Mouse (Mus musculus) midbrain, embryonic 15.5 days (tissue): ENCODE results near the gene Atf7. TPM values are rescaled to one million over a fixed set of nuclear protein-coding genes. Genes with fewer than 3 reads are reported as not detected.
"Not testable (repeated sequence)": the region's sequence is repeated elsewhere in the genome, so short reads cannot be mapped to it uniquely, and the experiment has no call there.

Experiments
- ATAC-seq: fragments of 200-750 bp; cut with Nextera tagmentation; replicated peaks from 2 replicates; pipeline ENCODE4 v1.8.0; 2017; ENCODE audit warnings: moderate TSS enrichment
- H3K27ac ChIP-seq: fragments of 300-500 bp; sonication (generic); 2 replicates; pipeline ENCODE4 v1.5.1; 2015; ENCODE audit warnings: mild to moderate bottlenecking, inconsistent platforms
- H3K27me3 ChIP-seq: fragments of 300-500 bp; sonication (generic); replicated peaks from 2 replicates; pipeline ENCODE4 v1.6.1; 2015; ENCODE audit warnings: inconsistent platforms
- H3K36me3 ChIP-seq: fragments of 300-500 bp; sonication (generic); replicated peaks from 2 replicates; pipeline ENCODE4 v1.6.1; 2015; ENCODE audit warnings: inconsistent platforms
- H3K4me1 ChIP-seq: fragments of 300-500 bp; sonication (generic); 2 replicates; pipeline ENCODE4 v1.6.1; 2015; ENCODE audit warnings: inconsistent platforms
- H3K4me2 ChIP-seq: fragments of 300-500 bp; sonication (generic); 2 replicates; pipeline ENCODE4 v1.6.1; 2015; ENCODE audit warnings: inconsistent platforms, mild to moderate bottlenecking, moderate library complexity
- H3K4me3 ChIP-seq: fragments of 300-500 bp; sonication (generic); 2 replicates; pipeline ENCODE4 v1.5.1; 2015; ENCODE audit warnings: mild to moderate bottlenecking, inconsistent platforms
- H3K9ac ChIP-seq: fragments of 300-500 bp; sonication (generic); 2 replicates; pipeline ENCODE4 v1.6.1; 2015; ENCODE audit warnings: mild to moderate bottlenecking, inconsistent platforms
- H3K9me3 ChIP-seq: fragments of 300-500 bp; sonication (generic); 2 replicates; pipeline ENCODE4 v1.6.1; 2016; ENCODE audit warnings: inconsistent platforms
- WGBS: fragments of 180-500 bp; shearing (Covaris S2); methylation state at CpG from one replicate; pipeline ENCODE4 v1.1.7; 2015; ENCODE audit warnings: mixed read lengths; 5-methylcytosine and 5-hydroxymethylcytosine counted together
- polyA plus RNA-seq: library from polyadenylated mRNA; unstranded; fragments of >200 nt; fragmentation: Nextera tagmentation; extraction: Ambion mirVana; gene quantifications from 2 replicates; pipeline ENCODE4 v1.2.1, GENCODE M21; 2015

Atf7 gene
- polyA plus RNA-seq, 1 experiment from 2014 or later: 15.6 TPM

- Histone ChIP-seq H3K4me2 (no peak overlapping the region), H3K4me3 (no peak overlapping the region), H3K27me3 (no peaks in the 10 kb centered on the region), H3K9me3 (no peaks in the 10 kb centered on the region), H3K4me1 (no peaks in the 10 kb centered on the region), H3K9ac (no peak overlapping the region), H3K27ac (peak overlapping the region; percentile 70), H3K36me3 (no peaks in the 10 kb centered on the region; the same call in 1 of the 2 replicates)
- ATAC-seq: no peak
- 18% methylated on average over 4 of the region's 4 CpGs for WGBS
These were observed 31.4 kb upstream of the Atf7 start for GRCm38 (mm10) chr15:102656658-102657057.

GRCm38 (mm10) chr15:102651928-102652660, 26.8 kb upstream of the Atf7 start:
- ATAC-seq, H3K27ac ChIP-seq, H3K27me3 ChIP-seq, H3K4me3 ChIP-seq, H3K9ac ChIP-seq, H3K9me3 ChIP-seq, H3K4me1 ChIP-seq, H3K36me3 ChIP-seq, H3K4me2 ChIP-seq: not testable (repeated sequence)
- WGBS: 85% methylated on average over 9 of the region's 9 CpGs

- no peak overlapping the region for H3K27ac ChIP-seq
- ATAC-seq: no peak
- H3K36me3 ChIP-seq: no peaks in the 10 kb centered on the region
- H3K4me2 ChIP-seq: no peak overlapping the region
- H3K9me3 ChIP-seq: no peaks in the 10 kb centered on the region
- H3K4me3 ChIP-seq: no peak overlapping the region
- H3K27me3 ChIP-seq: no peaks in the 10 kb centered on the region
- no peak overlapping the region for H3K9ac ChIP-seq
- 85% methylated on average over 3 of the region's 3 CpGs for WGBS
- H3K4me1 ChIP-seq: no peaks in the 10 kb centered on the region
These were observed 25.8 kb upstream of the Atf7 start for GRCm38 (mm10) chr15:102651107-102651506.

GRCm38 (mm10) chr15:102635817-102636216, 10.6 kb upstream of the Atf7 start:
- Histone ChIP-seq H3K4me2 (no peak overlapping the region), H3K4me1 (no peaks in the 10 kb centered on the region), H3K4me3 (no peak overlapping the region), H3K27ac (no peak overlapping the region), H3K36me3 (no peaks in the 10 kb centered on the region), H3K27me3 (no peaks in the 10 kb centered on the region), H3K9me3 (no peaks in the 10 kb centered on the region), H3K9ac (no peak overlapping the region)
- no peak for ATAC-seq
- 83% methylated on average over 3 of the region's 3 CpGs for WGBS

GRCm38 (mm10) chr15:102634684-102635083, 9.4 kb upstream of the Atf7 start:
- Histone ChIP-seq H3K9ac (no peak overlapping the region), H3K4me2 (no peak overlapping the region)

DNA sequence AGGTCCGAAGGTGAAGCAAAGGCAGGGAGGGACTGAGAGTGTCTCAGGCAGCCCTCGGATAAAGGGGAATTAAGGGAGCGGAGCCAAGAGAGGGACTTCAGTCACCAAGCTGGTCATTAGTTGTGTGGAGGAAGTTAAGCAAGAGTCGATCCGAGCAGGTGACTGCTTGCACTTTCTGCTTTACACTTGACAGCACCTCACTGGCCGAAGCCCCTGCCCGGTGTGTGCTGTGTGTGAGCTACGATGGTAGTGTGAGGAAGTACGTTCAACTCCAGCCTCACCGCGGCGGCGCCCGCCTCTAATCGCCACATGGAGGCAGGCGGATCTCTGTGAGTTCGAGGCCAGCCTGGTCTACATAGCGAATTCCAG, 407 bp upstream of the Atf7 start:
- WGBS: under 1% methylated on average over 18 of the region's 18 CpGs
- peak; percentile 43; the same call in 1 of the 2 replicates for ATAC-seq

More at GRCm38 (mm10) chr15:102634684-102635083, 9.4 kb upstream of the Atf7 start:
- H3K9me3 ChIP-seq: no peaks in the 10 kb centered on the region
- H3K27me3 ChIP-seq: no peaks in the 10 kb centered on the region
- no peaks in the 10 kb centered on the region for H3K36me3 ChIP-seq
- no peak overlapping the region for H3K27ac ChIP-seq
- WGBS: 93% methylated on average over 8 of the region's 8 CpGs
- no peak overlapping the region for H3K4me3 ChIP-seq
- ATAC-seq: no peak
- no peaks in the 10 kb centered on the region for H3K4me1 ChIP-seq

DNA sequence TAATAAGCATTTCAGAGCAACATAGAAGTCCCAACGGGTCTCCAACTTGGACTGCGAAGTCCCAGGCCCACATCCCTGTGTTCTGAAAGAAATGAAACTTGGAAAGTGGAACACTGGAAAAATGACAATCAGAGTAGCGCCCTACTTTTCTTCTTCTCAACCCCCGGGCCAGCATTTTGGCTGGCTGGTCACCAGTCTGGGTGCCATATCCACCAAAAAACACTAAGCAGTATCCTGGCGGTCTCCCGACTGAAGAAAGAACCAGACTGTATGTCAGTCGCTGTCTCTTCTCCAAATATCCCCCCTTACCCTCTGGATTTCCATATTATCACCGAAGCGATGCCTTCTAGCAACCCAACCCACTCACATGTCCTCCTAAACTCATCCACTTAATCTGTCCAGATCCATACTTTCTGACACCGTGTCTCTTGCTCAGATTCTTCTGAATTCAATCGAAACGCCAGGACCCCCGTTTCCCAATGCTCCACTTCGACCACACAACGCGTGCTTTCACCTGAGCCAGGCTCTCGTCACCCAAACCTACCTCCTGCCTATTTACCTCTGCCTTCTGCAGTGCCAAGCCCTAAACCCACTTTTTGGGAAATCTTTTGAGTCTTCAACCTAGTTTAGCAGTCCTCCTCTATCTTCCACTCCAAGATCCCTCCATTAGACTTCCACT, 834 bp downstream of the Atf7 start:
- no peaks in the 10 kb centered on the region for H3K36me3 ChIP-seq
- peak overlapping the region; percentile 75 for H3K9ac ChIP-seq
- 5% methylated on average over 17 of the region's 17 CpGs for WGBS
- H3K4me1 ChIP-seq: peaks cover 22% of the 10 kb centered on the region
- no peaks in the 10 kb centered on the region for H3K27me3 ChIP-seq
- H3K9me3 ChIP-seq: no peaks in the 10 kb centered on the region
- H3K27ac ChIP-seq: peak overlapping the region; percentile 98; the same call in 1 of the 2 replicates
- ATAC-seq: peak; percentile 1; the same call in 1 of the 2 replicates
- peak overlapping the region; percentile 88 for H3K4me3 ChIP-seq
- H3K4me2 ChIP-seq: peak overlapping the region; percentile 77

More for the DNA sequence above, 407 bp upstream of the Atf7 start:
- H3K4me3 ChIP-seq: peak overlapping the region; percentile 88
- peaks cover 22% of the 10 kb centered on the region for H3K4me1 ChIP-seq
- peak overlapping the region; percentile 75 for H3K9ac ChIP-seq
- H3K27me3 ChIP-seq: no peaks in the 10 kb centered on the region
- peak overlapping the region; percentile 98 for H3K27ac ChIP-seq
- H3K4me2 ChIP-seq: peak overlapping the region; percentile 77
- H3K36me3 ChIP-seq: no peaks in the 10 kb centered on the region
- H3K9me3 ChIP-seq: no peaks in the 10 kb centered on the region

DNA sequence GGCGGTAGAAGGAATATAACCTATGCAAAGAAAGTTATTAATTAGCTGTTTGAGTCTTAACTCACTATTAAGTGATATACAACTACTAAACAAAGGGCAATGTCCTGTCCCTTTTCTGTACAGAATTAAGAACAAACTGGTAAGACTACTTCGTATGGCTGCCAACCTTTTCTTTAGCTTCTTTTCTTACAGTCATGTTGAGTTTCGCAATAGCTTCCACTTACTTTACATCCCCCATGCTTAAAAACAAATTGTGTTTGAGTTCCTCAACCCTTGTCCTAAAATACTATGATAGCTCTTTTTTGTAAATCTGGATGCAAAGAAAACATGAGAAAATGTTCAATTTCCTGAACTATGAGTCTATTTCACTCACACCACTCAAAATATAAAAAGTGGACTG, 2.1 kb downstream of the Atf7 start:
- Histone ChIP-seq H3K9me3 (no peaks in the 10 kb centered on the region), H3K36me3 (no peaks in the 10 kb centered on the region), H3K9ac (no peak overlapping the region), H3K27me3 (no peaks in the 10 kb centered on the region), H3K27ac (no peak overlapping the region), H3K4me3 (no peak overlapping the region), H3K4me2 (peak overlapping the region; percentile 5; the same call in 1 of the 2 replicates), H3K4me1 (peaks cover 22% of the 10 kb centered on the region)
- no peak for ATAC-seq
- WGBS: 93% methylated on average over 3 of the region's 3 CpGs

DNA sequence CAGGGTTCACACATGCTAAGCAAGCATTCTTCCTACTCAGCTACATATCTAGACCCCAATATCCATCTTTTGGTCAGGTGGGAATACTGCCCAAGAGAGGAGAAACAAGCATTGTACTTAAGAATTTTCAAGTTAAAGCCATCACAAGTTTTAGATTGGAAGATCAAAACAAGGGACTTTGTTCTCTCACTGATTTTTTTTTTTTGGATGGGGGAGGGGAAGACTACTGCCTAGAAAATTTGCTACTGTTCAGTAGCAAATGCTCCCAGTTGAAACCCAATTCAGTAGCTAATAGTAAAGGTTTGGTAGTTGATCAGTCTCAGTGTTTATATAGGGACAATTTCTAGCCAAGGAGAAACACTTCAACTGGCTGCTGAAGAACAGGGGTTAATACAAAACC, 2.7 kb downstream of the Atf7 start:
- Histone ChIP-seq H3K9ac (no peak overlapping the region), H3K27me3 (no peaks in the 10 kb centered on the region), H3K9me3 (no peaks in the 10 kb centered on the region), H3K4me3 (no peak overlapping the region), H3K4me2 (no peak overlapping the region), H3K27ac (no peak overlapping the region), H3K4me1 (peaks cover 22% of the 10 kb centered on the region), H3K36me3 (no peaks in the 10 kb centered on the region)
- no peak for ATAC-seq

GRCm38 (mm10) chr15:102620765-102621164, 4.5 kb downstream of the Atf7 start:
- H3K4me1 ChIP-seq: peaks cover 18% of the 10 kb centered on the region
- H3K9ac ChIP-seq: no peak overlapping the region
- no peak overlapping the region for H3K27ac ChIP-seq
- 80% methylated on average over 1 of the region's 1 CpGs for WGBS
- no peak overlapping the region for H3K4me3 ChIP-seq
- no peak overlapping the region for H3K4me2 ChIP-seq
- H3K36me3 ChIP-seq: no peaks in the 10 kb centered on the region
- no peaks in the 10 kb centered on the region for H3K9me3 ChIP-seq
- no peaks in the 10 kb centered on the region for H3K27me3 ChIP-seq
- ATAC-seq: no peak

DNA sequence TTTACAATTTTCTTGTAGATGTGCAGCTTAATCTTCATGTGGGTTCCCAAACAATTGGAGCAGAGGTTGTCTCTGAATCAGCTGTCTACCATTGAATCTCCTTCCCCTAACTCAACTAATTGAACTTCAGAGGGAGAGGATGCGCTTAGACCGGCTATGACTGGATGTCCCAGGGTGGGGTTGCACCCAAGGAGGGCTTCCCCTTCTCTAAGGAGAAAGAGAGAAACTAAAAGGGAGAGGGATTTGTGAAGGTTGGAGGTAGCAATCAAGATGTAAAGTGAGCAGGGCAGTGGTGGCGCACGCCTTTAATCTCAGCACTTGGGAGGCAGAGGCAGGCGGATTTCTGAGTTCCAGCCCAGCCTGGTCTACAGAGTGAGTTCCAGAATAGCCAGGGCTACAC, 5.8 kb downstream of the Atf7 start:
- H3K4me3 ChIP-seq: no peak overlapping the region
- H3K27me3 ChIP-seq: no peaks in the 10 kb centered on the region
- no peak overlapping the region for H3K27ac ChIP-seq
- peaks cover 11% of the 10 kb centered on the region for H3K4me1 ChIP-seq
- H3K9ac ChIP-seq: no peak overlapping the region
- H3K36me3 ChIP-seq: no peaks in the 10 kb centered on the region
- no peak overlapping the region for H3K4me2 ChIP-seq
- no peaks in the 10 kb centered on the region for H3K9me3 ChIP-seq
- ATAC-seq: no peak
- WGBS: 98% methylated on average over 5 of the region's 5 CpGs

GRCm38 (mm10) chr15:102617654-102618053, 7.6 kb downstream of the Atf7 start:
- Histone ChIP-seq H3K27me3 (no peaks in the 10 kb centered on the region), H3K27ac (no peak overlapping the region), H3K4me2 (no peak overlapping the region), H3K4me3 (no peak overlapping the region), H3K9ac (no peak overlapping the region), H3K4me1 (no peaks in the 10 kb centered on the region), H3K36me3 (no peaks in the 10 kb centered on the region), H3K9me3 (no peaks in the 10 kb centered on the region)
- WGBS: 92% methylated on average over 1 of the region's 1 CpGs
- ATAC-seq: no peak

GRCm38 (mm10) chr15:102616174-102616573, 9.1 kb downstream of the Atf7 start:
- WGBS: 94% methylated on average over 2 of the region's 2 CpGs
- H3K4me2 ChIP-seq: no peak overlapping the region

More at GRCm38 (mm10) chr15:102616174-102616573, 9.1 kb downstream of the Atf7 start:
- Histone ChIP-seq H3K27ac (no peak overlapping the region), H3K4me1 (no peaks in the 10 kb centered on the region), H3K36me3 (no peaks in the 10 kb centered on the region), H3K9ac (no peak overlapping the region), H3K27me3 (no peaks in the 10 kb centered on the region), H3K9me3 (no peaks in the 10 kb centered on the region), H3K4me3 (no peak overlapping the region)
- ATAC-seq: no peak
